Mouse (Mus musculus) testis, postnatal 14 days (tissue): ENCODE results near the gene Dnase1l1.

Experiments used
- DNase-seq: peaks from one replicate; pipeline ENCODE4 v3.0.0; 2021; ENCODE audit warnings: low spot score

Dnase1l1 gene

DNA sequence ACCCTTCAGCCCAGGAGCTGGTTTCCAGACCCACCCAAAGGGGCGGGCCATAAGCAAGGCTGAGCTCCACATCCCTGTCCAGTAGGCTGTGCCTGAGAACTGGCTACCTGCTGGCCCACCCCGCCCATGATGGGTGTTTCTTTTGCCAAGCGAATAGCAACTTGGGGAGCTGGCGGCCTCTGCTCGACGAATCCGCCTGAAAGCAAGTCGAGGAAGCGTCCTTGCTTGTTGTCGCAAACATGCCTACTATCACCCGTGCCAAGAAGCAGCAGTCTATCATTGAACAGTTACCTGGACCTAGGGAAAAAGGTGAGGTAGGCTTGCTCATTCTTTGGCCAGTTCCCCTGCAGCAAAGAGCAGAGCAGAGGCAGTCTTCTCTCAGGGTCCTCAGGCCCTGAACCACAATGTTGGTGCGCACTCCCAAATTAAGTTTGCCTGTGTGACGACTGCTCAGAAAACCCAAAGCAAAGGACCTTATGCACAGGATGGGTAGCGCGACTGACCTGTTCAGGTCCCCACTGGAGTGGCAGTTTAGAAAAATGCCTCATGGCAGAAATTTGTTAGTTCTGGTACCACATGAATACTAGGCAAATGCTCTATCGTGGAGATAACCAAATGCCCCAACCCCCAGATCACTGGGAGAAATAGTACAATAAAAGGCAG, at the start of gene Dnase1l1, which contains the start of gene Taz:
TSS of gene Dnase1l1 (minus strand) at position 606 of the 663 bp plus-strand sequence.
TSS of gene Taz (plus strand) at position 181 of the 663 bp plus-strand sequence.
- peak; percentile 82 for DNase-seq

DNA sequence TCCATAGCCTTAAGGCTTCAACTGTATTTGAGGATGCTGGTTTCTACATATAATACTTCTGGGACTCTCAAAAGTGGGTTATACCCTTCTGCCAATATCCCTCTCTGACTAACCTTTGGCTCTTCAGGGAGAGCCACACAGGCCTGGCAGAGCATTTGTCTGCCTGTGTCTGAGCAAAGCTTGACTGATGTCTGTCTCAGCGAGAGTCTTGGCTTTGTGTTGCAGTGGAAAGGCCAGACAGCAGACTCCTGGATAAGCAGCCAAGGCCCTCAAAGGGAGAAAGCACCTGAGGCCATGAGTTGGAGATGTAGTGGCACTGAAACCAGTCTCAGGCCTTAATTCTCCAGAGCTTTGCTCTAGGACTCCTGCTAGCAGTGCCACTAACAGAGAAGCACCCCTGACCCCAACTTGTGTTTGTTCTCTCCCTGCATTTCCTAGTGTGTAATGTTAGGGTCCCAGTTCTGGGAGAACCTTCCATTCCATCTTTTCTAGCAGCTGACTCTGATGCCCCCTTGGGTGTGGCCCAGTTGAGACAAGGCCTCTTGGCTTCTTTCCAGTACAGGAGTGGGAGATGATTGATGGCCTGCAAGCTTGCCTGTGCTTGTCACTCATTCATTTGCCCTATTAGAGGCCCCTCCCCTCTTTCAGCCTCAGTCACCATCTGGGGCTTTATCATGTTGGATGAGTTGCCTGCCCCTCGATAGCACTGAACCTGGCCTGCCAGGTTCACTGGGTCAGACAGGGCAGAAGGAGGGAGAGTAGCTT, 48.2 kb upstream of the Dnase1l1 start:
- no peak for DNase-seq

DNA sequence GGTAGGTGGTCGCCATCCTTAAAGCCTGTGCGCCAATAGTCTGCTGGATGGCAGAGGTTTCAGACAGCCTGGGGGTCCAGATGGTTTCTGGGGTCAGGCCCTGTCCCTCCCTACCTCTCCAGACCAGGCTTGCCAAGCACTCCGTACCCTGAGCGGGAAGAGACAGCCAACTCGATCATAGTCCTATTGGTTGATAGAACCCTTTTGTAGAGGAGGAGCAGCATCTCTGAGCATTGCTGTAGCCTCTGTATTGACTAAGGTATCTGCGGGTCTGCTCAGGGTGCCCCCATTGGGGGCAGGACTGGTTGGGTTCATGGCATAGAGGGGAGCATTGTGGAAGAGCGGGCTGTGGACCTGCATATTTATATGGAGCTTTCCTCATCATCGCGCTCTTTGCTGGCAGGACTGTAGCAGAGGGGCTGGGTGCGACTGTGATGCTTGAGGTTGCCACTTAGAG, 47.1 kb upstream of the Dnase1l1 start:
- DNase-seq = no peak

DNA sequence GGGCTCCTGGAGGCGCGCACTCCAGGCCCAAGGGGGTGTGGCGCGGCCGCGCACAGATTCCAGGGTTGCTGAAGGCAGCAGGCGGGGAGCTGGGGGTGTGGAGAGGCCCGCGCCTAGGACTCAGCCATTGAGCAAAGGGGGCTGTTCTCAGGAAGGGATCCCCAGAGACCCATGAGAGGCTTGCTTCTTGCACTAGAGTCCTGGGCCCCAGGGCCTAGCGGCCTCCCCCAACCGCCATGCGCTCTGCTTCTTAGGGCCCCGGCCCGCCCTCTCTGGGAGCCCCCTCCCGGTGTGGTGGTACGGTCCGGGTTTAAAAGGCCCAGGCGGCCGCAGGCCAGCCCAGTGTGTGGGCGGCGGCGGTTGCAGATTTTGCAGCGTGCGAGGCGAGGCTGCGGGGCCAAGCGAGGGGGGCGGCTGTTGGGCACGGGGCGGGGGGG, 46.6 kb upstream of the Dnase1l1 start, which contains the start of gene Plxna3:
TSS of gene Plxna3 (plus strand) at position 342 of the 437 bp plus-strand sequence.
- DNase-seq = peak; percentile 64

DNA sequence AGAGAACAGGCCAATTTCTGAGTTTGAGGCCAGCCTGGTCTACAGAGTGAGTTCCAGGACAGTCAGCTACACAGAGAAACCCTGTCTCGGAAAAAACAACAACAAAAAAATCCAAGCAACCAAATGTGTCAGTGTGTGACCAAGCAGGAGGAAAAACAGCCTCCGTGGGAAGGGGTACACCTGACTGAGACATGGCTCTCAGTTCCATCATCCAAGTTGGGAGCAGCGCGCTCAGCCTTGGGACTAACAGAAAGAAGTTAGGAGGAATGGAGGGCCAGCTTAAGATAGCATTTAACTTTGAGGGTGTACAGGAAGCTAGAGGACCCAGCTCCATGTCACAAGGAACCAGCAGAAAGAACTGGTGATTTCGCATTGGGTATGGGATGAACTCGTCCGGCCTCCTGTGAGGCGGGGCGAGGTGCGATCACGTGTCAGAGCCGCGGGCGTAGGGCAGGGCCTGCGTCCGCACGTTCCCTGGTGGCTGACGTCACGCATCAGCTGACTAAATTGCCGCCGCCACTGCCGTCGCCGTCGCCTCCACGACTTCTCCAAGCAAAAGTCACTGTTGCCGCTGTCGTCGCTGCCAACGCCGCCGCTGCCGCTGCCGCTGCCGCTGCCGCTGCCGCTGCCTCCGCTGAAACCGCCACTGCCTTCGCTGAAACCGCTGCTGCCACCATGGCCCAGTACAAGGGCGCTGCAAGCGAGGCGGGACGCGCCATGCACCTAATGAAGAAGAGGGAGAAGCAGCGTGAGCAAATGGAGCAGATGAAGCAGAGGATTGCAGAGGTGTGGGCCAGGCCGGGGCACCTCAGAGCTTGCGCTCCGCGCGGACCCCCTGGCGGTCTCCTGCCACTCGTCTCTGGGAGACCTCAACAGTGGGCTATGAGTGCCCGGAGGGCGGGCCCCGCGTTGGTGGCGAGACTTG, 30.7 kb upstream of the Dnase1l1 start, which contains the start of gene Fam50a:
TSS of gene Fam50a (plus strand) at position 494 of the 925 bp plus-strand sequence.
- DNase-seq = peak; percentile 86

DNA sequence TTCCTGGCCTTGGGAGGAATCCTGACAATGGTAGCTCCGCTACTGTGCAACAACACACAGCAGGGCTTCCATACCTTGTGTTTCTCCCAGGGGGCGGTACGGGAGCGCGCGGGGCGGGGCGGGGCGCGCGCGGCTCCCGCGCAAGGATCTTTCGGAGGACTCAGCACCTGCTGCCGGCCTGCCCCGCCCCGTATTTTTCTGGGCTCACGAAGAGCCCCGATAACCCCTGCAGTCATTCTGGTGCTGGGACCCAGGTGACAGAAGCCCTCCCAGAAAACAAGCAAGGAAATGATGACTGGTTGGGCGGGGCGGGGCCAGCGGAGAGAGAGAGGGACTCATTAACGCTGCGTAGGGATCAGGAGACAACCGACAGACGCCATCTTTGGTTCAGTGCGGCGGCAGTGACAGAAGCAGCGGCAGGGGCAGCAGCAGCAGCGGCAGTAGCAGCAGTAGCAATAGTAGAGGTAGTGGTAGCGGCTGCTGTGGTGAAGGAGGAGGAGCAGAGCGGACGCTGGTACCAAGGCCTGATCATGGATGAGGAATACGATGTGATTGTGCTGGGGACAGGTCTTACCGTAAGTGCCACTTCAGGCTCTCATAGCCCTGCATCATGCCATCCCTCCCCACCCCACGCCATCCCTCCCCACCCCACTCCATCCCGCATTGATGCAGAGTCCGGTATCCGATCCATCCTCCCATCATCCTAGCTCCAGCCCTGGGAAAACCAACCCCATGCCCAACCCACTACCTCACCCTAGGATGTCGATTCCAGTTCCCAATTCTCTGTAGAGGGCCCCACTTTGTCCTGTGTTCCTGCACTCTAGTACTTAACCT, 22.9 kb upstream of the Dnase1l1 start, which contains the start of gene Gdi1:
TSS of gene Gdi1 (plus strand) at position 132 of the 834 bp plus-strand sequence.
- peak; percentile 63 for DNase-seq

DNA sequence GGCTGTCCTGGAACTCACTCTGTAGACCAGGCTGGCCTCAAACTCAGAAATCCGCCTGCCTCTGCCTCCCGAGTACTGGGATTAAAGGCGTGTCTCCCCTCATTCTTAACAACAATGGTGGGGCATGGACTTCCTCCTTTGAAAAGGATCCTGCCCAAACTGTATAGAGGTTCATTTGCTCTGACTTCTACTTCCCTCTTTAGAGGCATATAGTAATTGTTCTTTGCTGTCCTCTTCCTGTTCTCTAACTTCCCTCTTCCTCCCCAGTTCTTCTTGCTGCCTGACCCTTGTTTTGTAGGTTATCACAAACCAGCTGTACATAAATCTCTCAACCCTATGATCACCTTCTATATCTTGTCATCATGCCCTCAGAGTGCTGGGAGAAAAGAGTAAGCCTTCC, 17.6 kb upstream of the Dnase1l1 start:
- no peak for DNase-seq

DNA sequence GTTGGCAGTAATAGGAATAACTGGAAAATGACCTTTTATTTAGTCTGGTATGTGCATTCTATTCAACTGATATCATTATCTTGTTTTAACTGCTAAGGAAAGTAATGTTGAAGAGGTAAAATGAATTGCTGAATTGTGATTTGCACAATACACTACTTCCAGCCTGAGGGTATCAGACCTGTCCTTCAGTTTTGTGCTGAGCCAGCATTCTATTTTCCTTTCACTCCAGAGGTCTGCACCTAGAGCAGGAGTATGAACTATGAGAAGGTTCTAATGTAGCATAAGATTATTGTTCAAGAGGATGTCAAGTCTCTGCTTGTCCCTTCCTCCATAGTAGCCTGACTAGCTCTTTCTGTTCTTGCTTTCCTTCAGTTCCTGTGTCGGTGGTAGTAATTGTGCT, 16.2 kb upstream of the Dnase1l1 start:
- DNase-seq = no peak

DNA sequence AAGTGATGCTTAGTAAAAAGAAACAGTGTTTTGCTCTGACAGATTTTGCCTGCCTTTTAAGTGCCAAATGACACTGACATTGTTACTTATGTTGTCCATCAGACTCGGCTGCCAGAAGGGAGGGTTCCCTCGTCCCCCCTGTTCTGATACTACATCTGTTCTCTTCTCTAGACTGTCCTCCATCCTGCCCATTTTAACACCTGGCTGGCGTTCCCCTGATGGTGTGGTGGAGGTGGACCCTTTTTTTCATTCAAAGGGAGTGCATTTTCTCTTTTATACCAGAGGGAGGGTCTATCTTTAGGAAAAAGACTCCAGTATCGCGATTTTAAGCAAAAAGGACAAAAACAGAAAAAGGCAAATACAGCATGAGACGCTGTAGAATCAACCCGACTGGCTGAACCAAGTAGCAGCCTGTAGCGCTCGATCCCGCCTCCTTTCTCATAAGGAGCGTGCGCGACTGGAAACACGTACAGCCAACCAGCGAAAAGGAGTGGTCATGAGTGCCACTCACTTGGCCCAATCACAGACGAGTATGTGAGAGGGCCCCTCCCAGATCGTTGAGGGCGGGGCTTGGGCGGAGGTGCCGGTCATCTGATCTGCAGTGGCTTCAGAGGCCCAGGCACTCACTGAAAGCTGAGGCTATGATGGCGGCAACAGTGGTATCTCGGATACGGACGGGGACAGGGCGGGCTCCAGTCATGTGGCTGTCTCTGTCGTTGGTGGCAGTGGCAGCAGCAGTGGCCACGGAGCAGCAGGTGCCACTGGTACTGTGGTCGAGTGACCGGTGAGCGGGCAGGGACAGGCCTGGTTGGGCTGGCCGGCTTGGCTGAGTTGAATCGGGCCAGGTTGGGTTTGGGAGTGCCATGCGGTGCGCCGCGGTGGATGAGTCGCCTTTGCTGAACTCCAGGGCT, 14.7 kb upstream of the Dnase1l1 start, which contains the start of gene Atp6ap1:
TSS of gene Atp6ap1 (plus strand) at position 560 of the 911 bp plus-strand sequence.
- DNase-seq = peak; percentile 93

DNA sequence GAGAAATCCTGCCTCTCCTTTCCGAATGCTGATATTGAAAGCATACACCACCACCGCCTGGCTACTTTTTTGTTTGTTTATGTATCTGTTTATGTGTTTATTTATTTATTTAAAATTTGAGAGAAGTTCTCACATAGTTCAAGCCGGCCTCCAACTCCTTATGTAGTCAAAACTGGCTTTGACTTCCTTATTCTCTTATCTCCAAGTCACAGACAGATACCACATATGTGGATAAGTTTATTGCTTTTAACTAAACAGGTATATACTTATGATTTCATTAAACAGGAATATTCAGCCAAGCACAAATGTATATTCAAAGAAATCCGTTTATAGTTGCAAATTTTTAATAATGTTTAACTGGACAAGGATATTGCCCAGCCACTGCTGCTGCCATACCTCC, 11.3 kb upstream of the Dnase1l1 start:
- DNase-seq = no peak

DNA sequence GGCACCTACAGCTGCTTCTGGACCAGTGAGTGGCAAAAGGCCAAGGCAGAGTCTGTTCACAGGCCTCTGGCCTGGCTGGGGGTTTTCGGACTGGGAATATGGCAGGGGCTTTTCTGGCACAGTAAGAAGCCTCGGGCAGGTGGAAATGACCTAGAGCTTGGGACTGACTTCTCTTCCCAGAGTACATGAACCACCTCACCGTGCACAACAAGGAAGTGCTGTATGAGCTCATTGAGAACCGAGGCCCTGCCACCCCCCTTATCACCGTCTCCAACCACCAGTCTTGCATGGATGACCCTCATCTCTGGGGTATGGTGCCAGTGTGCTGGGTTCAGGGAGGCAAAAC, 928 bp upstream of the Dnase1l1 start:
- no peak for DNase-seq

DNA sequence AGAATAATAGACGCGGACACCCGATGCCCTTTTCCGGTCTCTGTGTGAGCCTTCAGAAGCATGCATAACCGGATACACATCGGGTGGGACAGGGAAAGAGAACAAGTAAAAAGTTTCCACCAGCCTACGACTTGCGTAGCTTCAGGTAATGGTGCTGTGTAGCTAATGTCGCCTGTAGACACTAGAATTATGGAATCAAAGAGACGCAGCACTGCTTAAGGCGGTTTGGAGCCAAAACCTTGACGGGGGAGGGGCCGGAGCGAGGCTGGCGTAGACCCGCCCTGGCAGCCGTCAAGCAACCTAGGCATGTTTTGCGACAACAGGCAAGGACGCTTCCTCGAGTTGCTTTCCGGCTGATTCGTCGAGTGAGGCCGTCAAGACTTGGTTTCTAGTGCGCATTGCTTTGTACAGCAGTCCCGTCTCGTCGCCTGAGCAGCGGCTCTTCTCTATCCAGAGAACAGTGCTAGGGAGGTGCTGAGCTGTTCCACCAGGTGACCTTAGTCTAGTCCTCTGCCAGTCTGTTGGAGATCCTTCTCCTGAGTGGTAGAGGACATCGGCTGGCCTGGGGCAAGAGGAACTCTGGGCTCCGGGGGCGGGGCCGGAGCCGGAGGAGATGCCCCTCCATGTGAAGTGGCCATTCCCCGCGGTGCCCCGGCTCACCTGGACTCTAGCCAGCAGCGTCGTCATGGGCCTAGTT, 406 bp upstream of the Dnase1l1 start:
- peak; percentile 87 for DNase-seq

DNA sequence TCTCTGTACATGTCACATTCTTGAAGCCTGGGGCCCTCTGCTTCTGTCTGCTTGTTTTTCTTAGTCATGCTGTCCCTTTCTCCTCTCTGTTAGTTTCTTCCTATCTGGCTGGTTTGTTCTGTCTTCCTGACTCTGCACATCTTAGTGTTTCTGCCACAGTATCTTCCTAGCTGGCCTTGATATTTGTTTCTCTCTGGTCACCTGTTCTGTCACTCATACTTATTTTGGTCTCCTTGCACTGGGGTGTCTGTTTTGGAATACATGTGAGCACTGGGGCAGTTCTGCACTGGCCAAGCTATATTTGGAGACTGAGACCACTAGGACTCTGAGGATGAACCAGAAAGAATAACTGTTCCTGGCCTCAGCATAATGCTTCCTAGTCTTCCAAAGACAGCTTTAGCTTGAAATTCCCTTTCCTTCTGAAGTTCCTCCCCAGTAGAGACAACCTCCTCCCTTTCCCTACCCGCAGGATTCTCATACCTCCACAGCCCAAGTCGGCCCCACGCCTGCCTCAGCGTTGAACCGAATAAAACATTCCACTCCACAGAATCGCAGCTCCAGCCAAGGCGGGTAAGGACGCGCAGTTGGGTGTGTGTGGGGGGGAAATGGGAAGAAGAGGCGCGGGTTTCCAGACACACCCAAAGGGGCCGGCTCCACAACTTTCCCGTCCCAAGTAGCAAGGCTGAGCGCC, 951 bp downstream of the Dnase1l1 start:
- no peak for DNase-seq

DNA sequence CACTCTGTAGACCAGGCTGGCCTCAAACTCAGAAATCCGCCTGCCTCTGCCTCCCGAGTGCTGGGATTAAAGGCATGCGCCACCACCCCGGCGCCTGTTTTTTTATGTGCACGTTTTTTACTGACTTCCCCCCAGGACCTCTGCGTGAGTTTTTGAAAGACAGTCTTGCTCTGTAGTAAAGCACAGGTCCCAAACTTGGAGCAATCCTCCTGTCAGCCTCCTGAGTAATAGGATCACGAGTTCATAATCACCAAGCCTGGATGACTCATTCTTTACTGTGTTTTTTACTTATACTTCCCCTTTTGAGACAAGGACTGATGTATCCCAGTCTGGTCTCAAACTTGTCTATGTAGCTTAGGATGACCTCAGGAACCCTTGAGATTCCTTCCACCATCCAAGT, 4.2 kb downstream of the Dnase1l1 start:
- no peak for DNase-seq

DNA sequence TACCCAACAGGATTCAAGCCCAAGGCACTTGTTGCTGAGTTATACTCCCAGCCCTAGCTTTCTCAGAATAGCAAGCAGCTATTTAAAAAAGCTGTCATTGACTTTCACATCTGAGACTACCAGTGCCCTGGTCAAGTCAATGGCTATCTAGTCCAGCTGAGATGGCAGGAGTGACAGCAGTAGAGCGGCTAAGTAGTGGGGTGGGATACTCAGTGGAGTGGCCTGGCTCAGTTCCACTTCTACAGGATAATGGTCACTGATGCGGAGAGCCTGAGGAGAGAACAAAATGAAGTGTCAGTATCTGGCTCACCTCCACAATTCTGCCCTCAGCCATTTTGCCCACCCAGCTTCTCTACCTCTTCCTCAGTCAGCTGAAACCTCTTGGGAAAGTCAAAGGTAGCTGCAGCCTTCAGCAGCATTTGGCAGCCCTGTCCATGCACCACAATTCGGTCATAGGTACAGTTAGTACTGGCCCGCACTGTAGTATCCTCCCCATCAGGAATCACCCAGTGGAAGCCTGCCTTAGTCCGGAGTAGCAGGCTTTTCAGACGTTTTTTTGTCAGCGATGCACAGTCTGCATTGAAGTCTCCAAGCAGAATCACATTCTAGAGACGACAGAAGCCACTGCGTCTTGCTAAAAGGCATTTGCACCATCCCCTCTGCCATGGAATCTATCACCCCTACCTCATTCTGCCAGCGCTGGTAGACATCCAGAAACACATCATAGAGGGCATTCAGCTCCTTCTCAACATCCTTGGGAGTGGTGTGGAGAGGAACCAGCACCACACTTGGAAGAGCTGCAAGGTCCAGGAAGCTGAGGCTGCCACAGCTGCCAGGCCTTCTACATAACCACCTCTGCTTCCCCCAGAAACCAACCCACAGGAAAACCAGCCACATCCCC, 8.5 kb downstream of the Dnase1l1 start:
- DNase-seq = no peak

DNA sequence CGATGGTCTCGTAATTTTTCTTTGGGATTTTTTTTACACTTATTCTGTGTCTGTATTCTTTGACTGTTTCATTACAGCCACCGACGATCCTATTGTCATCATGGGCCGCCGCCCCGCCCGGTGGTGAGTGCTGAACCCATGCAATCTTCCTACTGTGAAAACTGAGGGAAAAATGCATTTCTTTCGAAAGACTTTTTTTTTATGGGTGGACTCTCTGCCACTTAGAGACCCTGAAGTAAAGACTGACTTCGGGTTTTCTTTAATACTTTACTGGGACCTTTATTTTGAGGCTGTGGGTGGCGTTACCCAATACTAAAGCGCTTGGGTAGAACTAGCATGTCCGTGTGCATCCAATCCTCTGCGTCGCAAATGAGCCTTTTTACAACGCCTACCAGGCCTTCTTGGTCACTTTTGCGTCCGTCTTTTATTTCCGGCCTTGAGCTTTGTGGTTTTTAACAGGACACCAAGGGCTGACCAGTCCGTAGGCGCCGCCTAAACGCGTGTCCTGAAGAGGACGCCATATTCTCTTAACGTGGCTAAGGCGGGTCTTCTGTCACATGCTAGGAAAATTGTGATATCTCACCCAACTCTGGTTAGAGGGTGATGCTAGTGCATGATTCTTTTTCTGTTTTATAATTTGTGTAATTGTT, 11.1 kb downstream of the Dnase1l1 start:
- DNase-seq = no peak
